Mouse (Mus musculus): Measurements from ENCODE around the gene Il21r. TPM values are rescaled to one million over a fixed set of nuclear protein-coding genes. Genes with fewer than 3 reads are reported as not detected.

The Il21r gene
- 0.63 TPM for polyA plus RNA-seq (2014; fragmentation: Illumina TruSeq; extraction: RNeasy Lipid Tissue Mini Kit (QIAGEN cat#74804); ENCODE audit: low read depth, low replicate concordance)

DNA sequence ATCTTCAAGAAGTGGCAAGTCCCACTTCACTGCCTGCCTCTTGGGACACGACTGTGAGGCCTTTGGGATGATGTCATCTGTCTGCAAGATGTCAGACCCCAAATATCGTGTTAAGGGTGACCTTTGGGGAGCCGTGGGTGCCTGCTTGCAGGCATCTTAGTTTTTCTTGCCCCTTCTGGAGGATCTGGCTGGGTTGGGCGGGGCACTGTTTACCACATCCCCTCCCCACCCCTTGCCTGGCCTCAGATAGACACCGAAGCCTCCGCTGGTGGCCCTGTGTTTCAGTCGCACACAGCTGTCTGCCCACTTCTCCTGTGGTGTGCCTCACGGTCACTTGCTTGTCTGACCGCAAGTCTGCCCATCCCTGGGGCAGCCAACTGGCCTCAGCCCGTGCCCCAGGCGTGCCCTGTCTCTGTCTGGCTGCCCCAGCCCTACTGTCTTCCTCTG, at the start of gene Il21r:
Il21r (plus strand) TSS at position 245 of the 447 bp plus-strand sequence.

Other genes starting within 250 kb of the Il21r start
- gene Kdm8, start 158.8 kb upstream of the Il21r start, polyA plus RNA-seq (2014; fragmentation: Illumina TruSeq; extraction: RNeasy Lipid Tissue Mini Kit (QIAGEN cat#74804); ENCODE audit: low read depth, low replicate concordance) = 4.8 TPM
- 76.4 TPM for gene Nsmce1, start 111.8 kb upstream of the Il21r start, polyA plus RNA-seq (2014; fragmentation: Illumina TruSeq; extraction: RNeasy Lipid Tissue Mini Kit (QIAGEN cat#74804); ENCODE audit: low read depth, low replicate concordance)
- gene Il4ra, start 51.3 kb upstream of the Il21r start, polyA plus RNA-seq (2014; fragmentation: Illumina TruSeq; extraction: RNeasy Lipid Tissue Mini Kit (QIAGEN cat#74804); ENCODE audit: low read depth, low replicate concordance) = 7.9 TPM
- 26.6 TPM for gene Gtf3c1, start 104.4 kb downstream of the Il21r start, polyA plus RNA-seq (2014; fragmentation: Illumina TruSeq; extraction: RNeasy Lipid Tissue Mini Kit (QIAGEN cat#74804); ENCODE audit: low read depth, low replicate concordance)
- 6.4 TPM for gene D430042O09Rik, start 104.5 kb downstream of the Il21r start, polyA plus RNA-seq (2014; fragmentation: Illumina TruSeq; extraction: RNeasy Lipid Tissue Mini Kit (QIAGEN cat#74804); ENCODE audit: low read depth, low replicate concordance)